Mouse (Mus musculus): ENCODE results near the gene Eogt. TPM values are rescaled to one million over a fixed set of nuclear protein-coding genes. Genes with fewer than 3 reads are reported as not detected.

The Eogt gene
- polyA plus RNA-seq (2016; fragmentation: Nextera tagmentation; extraction: Ambion mirVana), result 9.3 and 10.5 TPM in 2 replicates

DNA sequence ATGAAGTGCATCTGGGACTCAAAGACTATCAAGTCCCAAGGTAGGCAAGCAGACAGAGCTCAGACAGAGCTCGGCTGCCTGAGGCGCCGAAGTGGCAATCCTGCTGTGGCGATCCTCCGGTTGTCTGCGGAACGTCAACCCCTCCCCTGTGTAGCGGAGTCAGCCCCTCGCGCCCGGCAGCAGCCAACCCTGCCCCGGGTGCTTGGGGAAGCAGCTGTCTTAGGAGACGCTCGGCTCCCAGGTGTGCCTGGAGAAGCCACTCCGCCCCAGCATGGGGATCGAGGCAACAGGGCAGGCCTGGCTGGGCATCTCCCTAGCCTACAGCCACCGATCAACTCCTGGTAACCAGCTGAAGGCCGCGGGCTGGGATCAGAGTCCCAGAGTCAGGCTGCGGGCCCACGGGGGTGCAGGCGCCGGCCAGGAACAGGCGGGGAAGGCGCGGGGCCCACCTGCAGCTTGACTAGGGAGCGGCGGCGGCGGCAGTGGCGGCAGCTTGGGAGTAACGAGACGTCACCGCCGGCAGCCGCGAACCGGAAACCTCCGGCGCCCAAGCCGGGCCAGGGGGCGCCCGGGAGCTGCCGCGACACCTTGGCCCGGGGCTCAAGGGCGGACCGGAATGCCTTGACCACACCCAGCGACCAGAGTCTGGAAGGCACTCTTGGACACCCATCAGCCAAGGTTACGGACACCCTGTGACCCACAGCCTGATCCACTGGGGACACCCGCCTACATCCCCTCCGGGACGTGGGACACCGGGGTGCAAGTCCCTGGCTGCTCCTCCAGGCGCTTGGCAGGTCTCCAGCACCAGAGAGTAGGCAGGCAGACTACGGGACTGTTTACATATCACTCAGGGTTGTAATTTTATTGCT, at the start of gene Eogt:
Eogt (minus strand) TSS at position 800 of the 869 bp plus-strand sequence.
- WGBS, result 1% methylated on average over 56 of the region's 56 CpGs

DNA sequence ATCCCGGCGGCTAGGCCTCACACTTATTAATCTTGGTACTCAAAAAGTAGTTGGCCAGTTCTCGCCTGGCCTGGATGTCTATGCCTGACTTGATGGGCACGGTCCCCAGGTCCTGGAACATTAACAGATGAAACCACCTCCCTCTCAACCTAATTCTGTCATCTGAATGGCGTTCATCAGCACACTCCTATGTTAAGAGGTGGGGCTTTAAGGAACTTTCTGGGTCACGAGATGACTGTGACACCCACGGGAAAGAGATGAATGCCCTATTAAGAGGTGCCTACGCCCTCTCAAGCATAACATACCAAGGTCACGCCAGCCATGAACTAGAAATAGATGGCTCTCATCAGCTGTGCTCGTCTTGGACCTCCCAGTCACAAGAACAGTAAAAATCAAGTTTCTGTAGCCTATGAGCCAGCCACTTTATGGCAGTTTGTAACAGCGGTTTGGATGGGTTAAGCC, 30.4 kb upstream of the Eogt start:
- Histone ChIP-seq H3K4me1 (peaks cover 22% of the 10 kb centered on the region), H3K27ac (replicated peaks) (peak overlapping the region; percentile 94), H3K27me3 (replicated peaks; ENCODE audit: low read depth, poor library complexity, severe bottlenecking) (no peaks in the 10 kb centered on the region), H3K36me3 (replicated peaks) (peaks cover 45% of the 10 kb centered on the region), H3K9me3 (no peaks in the 10 kb centered on the region), H3K4me3 (peak overlapping the region; percentile 95)
- 11% methylated on average over 11 of the region's 11 CpGs for WGBS
- no peak for DNase-seq (ENCODE audit: low spot score)

More for the DNA sequence above, at the start of gene Eogt:
- H3K4me1 ChIP-seq, result peaks cover 36% of the 10 kb centered on the region
- DNase-seq (ENCODE audit: low spot score), result peak; percentile 79
- H3K27me3 ChIP-seq (replicated peaks; ENCODE audit: low read depth, poor library complexity, severe bottlenecking), result 0 out of 2 replicates have a peak, but pooled peaks cover 3% of the 10 kb centered on the region
- no peaks in the 10 kb centered on the region for H3K9me3 ChIP-seq
- peak within 1 kb of the TSS; percentile 75 for H3K4me3 ChIP-seq
- H3K36me3 ChIP-seq (replicated peaks), result peaks cover 7% of the 10 kb centered on the region
- H3K27ac ChIP-seq (replicated peaks), result peak within 1 kb of the TSS; percentile 89

DNA sequence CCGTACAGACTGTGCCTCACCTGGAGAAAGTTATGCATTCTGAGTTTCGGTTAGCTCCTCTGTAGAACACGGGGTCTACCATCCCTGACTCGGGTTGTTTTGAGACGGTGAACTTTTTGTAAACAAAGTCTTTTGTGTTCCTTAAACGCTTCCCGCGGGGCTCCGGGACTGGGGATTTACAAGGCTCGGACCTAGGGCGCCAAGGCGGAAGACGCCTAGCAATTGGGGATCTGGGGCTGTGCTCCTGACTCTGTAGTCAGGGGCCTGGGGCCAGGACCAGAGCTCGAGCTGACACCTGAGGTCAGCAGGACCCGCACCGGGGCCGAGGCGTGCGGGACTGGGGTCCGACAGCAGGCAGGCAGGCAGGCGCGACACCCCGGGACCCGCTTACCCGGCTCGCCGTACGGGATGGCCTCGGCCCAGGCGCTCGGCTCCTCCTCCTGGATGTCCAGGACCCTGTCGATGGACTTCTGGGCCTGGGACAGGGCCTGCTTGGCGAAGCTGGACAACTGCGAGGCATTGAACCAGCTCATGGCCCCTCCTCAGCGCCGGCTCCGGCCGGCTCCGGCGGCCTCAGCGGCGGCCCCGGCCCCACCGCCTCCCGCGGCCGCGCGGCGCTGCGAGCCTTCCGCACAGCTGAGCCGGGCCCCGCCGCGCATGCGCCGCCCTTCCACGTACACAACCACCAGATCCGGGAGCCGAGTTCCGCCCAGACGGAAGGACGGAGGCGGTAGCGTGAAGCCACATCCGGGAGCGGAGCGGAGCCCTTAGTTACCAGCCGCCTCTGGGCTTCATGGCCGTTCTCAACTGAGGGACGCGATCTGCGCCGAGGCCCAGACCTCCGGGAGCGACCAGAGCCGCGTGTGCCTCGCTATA, 29.7 kb upstream of the Eogt start, which contains the start of gene Tmf1:
Tmf1 (minus strand) TSS at position 632 of the 876 bp plus-strand sequence.
- peaks cover 45% of the 10 kb centered on the region for H3K36me3 ChIP-seq (replicated peaks)
- peak within 1 kb of the TSS; percentile 94 for H3K27ac ChIP-seq (replicated peaks)
- H3K9me3 ChIP-seq, result no peaks in the 10 kb centered on the region
- H3K4me3 ChIP-seq, result peak within 1 kb of the TSS; percentile 95
- no peaks in the 10 kb centered on the region for H3K27me3 ChIP-seq (replicated peaks; ENCODE audit: low read depth, poor library complexity, severe bottlenecking)
- peak; percentile 96 for DNase-seq (ENCODE audit: low spot score)
- under 1% methylated on average over 80 of the region's 80 CpGs for WGBS
- peaks cover 22% of the 10 kb centered on the region for H3K4me1 ChIP-seq

DNA sequence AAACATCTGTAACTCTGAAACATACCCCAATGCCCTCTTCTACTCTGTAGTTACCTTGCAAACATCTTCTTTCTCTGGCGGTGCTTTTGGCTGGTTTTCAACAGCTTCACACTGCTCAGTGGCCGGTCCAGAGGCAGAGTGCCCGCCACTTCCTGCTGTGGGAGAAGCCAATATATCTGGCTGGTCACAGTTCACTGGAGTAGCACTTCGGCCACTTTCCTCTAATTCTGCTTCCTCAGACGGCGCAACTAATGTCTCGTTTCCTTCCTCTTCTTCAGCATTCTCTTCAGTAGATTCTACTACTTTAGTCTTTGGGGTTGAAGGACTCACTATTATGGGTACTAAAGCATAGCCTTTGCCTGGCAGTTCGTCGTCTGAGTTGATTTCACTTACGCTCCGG, 26.7 kb upstream of the Eogt start:
- Histone ChIP-seq H3K27me3 (replicated peaks; ENCODE audit: low read depth, poor library complexity, severe bottlenecking) (no peaks in the 10 kb centered on the region), H3K36me3 (replicated peaks) (peaks cover 56% of the 10 kb centered on the region), H3K4me3 (no peak overlapping the region), H3K9me3 (no peaks in the 10 kb centered on the region), H3K27ac (replicated peaks) (no peak overlapping the region), H3K4me1 (peaks cover 22% of the 10 kb centered on the region)
- WGBS, result 89% methylated on average over 11 of the region's 11 CpGs
- DNase-seq (ENCODE audit: low spot score), result no peak

DNA sequence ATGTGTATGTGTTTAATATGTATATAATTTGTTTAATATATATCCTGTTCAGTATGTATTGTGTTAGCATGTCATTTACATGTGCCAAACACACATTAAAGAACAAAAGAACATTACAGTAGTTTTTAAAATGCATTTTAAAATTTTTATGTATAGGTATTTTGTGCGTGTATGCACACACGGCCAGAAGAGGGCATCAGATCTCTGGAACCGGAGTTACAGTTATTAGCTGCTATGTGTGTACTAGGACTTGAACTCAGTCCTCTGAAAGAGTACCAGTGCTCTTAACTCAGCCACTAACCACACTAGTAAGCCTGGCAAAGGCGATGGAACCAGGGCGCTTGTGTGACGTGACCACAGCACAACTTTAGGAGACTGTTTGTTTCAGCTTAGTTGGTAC, 1.2 kb upstream of the Eogt start:
- Histone ChIP-seq H3K4me1 (peaks cover 25% of the 10 kb centered on the region), H3K27me3 (replicated peaks; ENCODE audit: low read depth, poor library complexity, severe bottlenecking) (0 out of 2 replicates have a peak, but pooled peaks cover 3% of the 10 kb centered on the region), H3K9me3 (no peaks in the 10 kb centered on the region), H3K36me3 (replicated peaks) (peaks cover 10% of the 10 kb centered on the region), H3K27ac (replicated peaks) (no peak overlapping the region), H3K4me3 (no peak overlapping the region)
- 79% methylated on average over 6 of the region's 6 CpGs for WGBS
- no peak for DNase-seq (ENCODE audit: low spot score)

DNA sequence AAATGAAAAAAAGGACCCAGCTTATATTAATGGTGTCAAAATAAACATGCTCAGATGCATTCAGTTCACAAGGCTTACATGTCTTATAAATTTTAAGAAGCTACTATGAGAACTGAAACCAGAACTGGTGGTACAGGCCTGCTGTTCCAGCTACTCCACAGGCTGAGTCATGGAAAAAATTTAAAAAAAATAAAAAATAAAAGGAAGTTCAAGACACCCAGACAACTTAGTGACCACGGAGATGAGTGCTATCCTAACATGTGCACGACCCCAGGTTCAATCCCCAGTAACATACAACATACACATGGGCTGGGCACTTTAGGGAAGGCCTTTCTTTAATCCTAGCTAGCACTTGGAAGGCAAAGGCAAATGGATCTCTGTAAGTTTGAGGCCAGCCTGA, 739 bp upstream of the Eogt start:
- DNase-seq (ENCODE audit: low spot score), result no peak
- 84% methylated on average over 2 of the region's 2 CpGs for WGBS
- no peaks in the 10 kb centered on the region for H3K9me3 ChIP-seq

DNA sequence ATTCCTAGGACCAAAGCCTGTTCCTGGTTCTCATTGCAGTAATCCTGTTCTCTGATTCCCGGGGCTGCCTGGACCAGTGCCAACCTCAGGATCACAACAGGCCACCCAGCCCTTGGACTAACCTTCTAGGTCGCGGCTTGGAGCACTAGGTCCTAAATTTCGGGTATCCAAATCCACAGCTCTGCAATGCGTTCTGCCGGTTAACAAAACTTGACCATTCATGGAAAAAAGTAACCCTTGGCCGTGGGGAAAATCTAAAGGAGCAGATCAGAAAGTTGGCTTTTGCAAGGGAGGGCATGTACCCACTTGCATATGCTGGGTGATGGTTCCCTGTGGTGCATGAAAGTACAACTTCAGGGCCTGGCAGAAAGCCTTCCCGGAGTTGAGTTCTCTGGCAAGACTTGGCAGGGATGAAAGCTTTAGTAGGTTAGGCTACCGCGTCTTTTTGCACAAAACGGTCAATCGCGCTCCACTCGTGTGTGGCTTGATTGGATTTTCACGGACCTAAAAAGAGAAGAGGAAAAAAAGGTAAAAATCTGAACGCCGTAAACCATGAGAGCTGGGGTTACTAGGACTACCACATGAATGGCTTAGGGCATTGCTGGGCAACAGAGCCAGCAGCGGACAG, 1.1 kb downstream of the Eogt start:
- H3K27ac ChIP-seq (replicated peaks), result peak overlapping the region; percentile 89
- peak overlapping the region; percentile 75 for H3K4me3 ChIP-seq
- no peaks in the 10 kb centered on the region for H3K9me3 ChIP-seq
- peaks cover 36% of the 10 kb centered on the region for H3K4me1 ChIP-seq
- H3K27me3 ChIP-seq (replicated peaks; ENCODE audit: low read depth, poor library complexity, severe bottlenecking), result 0 out of 2 replicates have a peak, but pooled peaks cover 3% of the 10 kb centered on the region
- H3K36me3 ChIP-seq (replicated peaks), result peaks cover 6% of the 10 kb centered on the region
- WGBS, result 22% methylated on average over 18 of the region's 18 CpGs
- DNase-seq (ENCODE audit: low spot score), result peak; percentile 46

More for the DNA sequence above, 739 bp upstream of the Eogt start:
- peaks cover 10% of the 10 kb centered on the region for H3K36me3 ChIP-seq (replicated peaks)
- H3K27me3 ChIP-seq (replicated peaks; ENCODE audit: low read depth, poor library complexity, severe bottlenecking), result 0 out of 2 replicates have a peak, but pooled peaks cover 3% of the 10 kb centered on the region
- no peak overlapping the region for H3K27ac ChIP-seq (replicated peaks)
- no peak overlapping the region for H3K4me3 ChIP-seq
- H3K4me1 ChIP-seq, result peaks cover 27% of the 10 kb centered on the region

DNA sequence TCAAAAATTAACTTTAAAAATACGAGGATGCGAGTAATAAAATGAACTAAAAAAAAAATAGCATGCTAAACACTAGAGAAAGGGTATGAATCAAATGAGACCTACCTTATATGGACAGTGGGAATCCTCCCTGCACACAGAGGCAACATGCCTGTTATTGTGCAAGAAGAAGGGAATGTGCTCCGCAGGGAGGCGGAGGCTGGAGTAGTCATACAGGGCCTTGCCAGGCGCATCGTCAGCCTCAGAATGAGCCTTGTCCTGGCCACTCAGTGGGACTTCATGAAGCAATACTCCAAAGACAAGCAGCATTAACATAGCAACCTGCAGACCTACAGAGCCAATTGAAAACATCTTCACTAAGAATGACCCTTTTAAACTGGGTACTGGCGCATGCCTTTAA, 3.8 kb downstream of the Eogt start:
- WGBS, result 90% methylated on average over 7 of the region's 7 CpGs
- H3K9me3 ChIP-seq, result no peaks in the 10 kb centered on the region
- no peak overlapping the region for H3K4me3 ChIP-seq
- H3K27me3 ChIP-seq (replicated peaks; ENCODE audit: low read depth, poor library complexity, severe bottlenecking), result 0 out of 2 replicates have a peak, but pooled peaks cover 3% of the 10 kb centered on the region
- peaks cover 5% of the 10 kb centered on the region; the same call in 1 of the 2 replicates for H3K36me3 ChIP-seq (replicated peaks)
- DNase-seq (ENCODE audit: low spot score), result no peak
- H3K27ac ChIP-seq (replicated peaks), result no peak overlapping the region
- H3K4me1 ChIP-seq, result peaks cover 39% of the 10 kb centered on the region

DNA sequence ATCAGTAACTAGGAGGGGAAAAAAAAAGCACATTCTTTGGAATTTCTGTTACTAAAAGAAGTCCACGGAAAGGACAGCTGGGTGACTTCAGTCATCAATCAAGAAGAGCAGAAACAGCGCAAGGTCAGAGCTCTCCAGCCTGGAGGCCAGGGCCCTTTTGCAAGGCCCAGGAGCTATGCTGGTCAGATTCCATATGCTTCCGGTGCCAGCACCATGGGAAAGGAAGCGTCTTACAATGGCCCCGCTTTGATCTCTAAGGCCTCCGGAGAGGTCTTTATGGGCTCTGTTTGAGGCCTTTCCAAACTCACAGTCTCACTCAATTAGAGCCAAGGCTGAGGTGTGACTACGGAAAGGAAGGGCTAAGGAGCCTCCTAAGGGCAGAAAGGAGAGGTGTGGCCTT, 4.6 kb downstream of the Eogt start:
- H3K9me3 ChIP-seq, result no peaks in the 10 kb centered on the region
- H3K36me3 ChIP-seq (replicated peaks), result peaks cover 13% of the 10 kb centered on the region
- peak; percentile 38 for DNase-seq (ENCODE audit: low spot score)
- no peak overlapping the region for H3K4me3 ChIP-seq
- 0 out of 2 replicates have a peak, but pooled peaks cover 3% of the 10 kb centered on the region for H3K27me3 ChIP-seq (replicated peaks; ENCODE audit: low read depth, poor library complexity, severe bottlenecking)
- WGBS, result 33% methylated on average over 7 of the region's 7 CpGs
- H3K4me1 ChIP-seq, result peaks cover 39% of the 10 kb centered on the region
- H3K27ac ChIP-seq (replicated peaks), result no peak overlapping the region

DNA sequence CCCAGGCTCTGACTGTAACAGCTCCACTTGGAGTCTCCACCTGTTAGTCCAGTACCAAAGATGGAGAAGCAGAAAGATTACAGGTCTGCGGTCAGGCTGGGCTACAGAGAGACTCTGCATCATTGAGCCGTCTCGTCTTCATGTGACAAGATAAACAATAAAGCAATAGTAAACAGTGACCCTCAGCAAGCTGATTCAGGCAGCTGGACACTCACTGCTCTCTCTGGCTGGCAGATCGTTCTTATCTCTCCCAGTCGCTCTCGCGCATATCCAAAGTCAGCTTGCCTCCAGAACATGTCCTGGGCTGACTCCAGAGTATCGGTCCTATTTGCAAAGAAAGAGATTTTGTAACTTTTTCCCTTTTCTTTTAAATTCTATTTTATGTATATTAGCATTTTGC, 6.4 kb downstream of the Eogt start:
- H3K4me1 ChIP-seq, result peaks cover 24% of the 10 kb centered on the region
- H3K9me3 ChIP-seq, result no peaks in the 10 kb centered on the region
- H3K27ac ChIP-seq (replicated peaks), result no peak overlapping the region
- 86% methylated on average over 8 of the region's 8 CpGs for WGBS
- peaks cover 18% of the 10 kb centered on the region for H3K36me3 ChIP-seq (replicated peaks)
- no peak overlapping the region for H3K4me3 ChIP-seq
- no peak for DNase-seq (ENCODE audit: low spot score)
- H3K27me3 ChIP-seq (replicated peaks; ENCODE audit: low read depth, poor library complexity, severe bottlenecking), result 0 out of 2 replicates have a peak, but pooled peaks cover 2% of the 10 kb centered on the region

DNA sequence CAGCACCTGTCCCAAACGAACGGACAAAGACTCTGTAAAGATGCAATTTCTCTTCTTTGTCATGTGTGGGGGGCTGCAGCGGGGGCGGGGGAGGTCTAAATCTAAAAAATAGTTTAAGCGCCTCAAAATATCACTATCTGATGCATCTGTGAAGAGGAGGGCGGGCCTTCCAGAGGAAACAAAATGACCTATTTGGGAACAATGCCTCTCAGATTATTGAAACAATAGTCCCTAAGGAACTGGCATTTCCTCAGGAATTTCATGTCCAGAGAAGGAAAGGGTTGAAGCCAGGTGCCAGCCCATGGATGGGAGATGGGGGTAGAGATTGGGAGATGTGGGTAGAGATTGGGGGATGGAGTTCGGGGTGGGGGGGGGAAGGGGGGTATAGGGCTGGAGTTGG, 7.2 kb downstream of the Eogt start:
- H3K4me1 ChIP-seq, result peaks cover 16% of the 10 kb centered on the region
- H3K27ac ChIP-seq (replicated peaks), result no peak overlapping the region
- 83% methylated on average over 7 of the region's 7 CpGs for WGBS
- no peaks in the 10 kb centered on the region for H3K27me3 ChIP-seq (replicated peaks; ENCODE audit: low read depth, poor library complexity, severe bottlenecking)
- H3K4me3 ChIP-seq, result no peak overlapping the region
- no peak for DNase-seq (ENCODE audit: low spot score)
- peaks cover 18% of the 10 kb centered on the region for H3K36me3 ChIP-seq (replicated peaks)
- H3K9me3 ChIP-seq, result no peaks in the 10 kb centered on the region
